Mouse (Mus musculus): ENCODE measurements around the gene Gm20388.

DNA sequence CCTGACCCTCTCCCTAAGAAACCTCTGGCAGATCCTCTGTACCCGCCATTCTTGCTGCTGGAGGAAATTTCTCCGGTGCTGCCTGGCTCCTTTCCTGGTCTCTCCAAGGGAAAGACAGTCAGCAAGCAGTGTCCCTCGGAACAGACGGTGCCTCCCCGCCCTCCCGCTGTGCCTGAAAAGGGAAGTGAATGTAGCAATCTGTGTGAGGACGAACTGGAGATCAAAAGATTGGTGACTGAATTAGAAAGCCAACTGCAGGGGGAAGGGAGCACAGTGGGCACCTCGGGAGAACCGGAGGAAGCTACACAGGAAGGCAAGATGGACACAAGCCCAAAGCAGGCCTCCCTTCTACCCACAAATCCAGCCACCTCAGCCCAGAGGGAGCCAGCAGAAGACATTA, 2353.6 kb downstream of the Gm20388 start:
- TF ChIP-seq CTCF (IDR thresholded peaks at IDR 0.05; ENCODE audit: low read depth, low read length): no peak
- TF ChIP-seq GATA1 (IDR thresholded peaks at IDR 0.05; ENCODE audit: borderline replicate concordance, low read length): no peak

Data from G1E (cell line).